Mouse (Mus musculus) midbrain, embryonic 16.5 days (tissue): ENCODE data around the gene Nr5a2. TPM values are rescaled to one million over a fixed set of nuclear protein-coding genes. Genes with fewer than 3 reads are reported as not detected.

Source experiments
- ATAC-seq: fragments of 200-750 bp; cut with Nextera tagmentation; 2 replicates; pipeline ENCODE4 v1.8.0; 2017; ENCODE audit warnings: moderate TSS enrichment
- H3K27ac ChIP-seq: fragments of 300-500 bp; sonication (generic); 2 replicates; pipeline ENCODE4 v1.5.1; 2014; ENCODE audit warnings: mild to moderate bottlenecking, low read length, mixed read lengths
- H3K27me3 ChIP-seq: fragments of 300-500 bp; sonication (generic); 2 replicates; pipeline ENCODE4 v1.6.1; 2014; ENCODE audit warnings: low read depth, low read length, mixed read lengths; ENCODE audit not compliant: control insufficient read depth, insufficient read depth
- H3K36me3 ChIP-seq: fragments of 300-500 bp; sonication (generic); 2 replicates; pipeline ENCODE4 v1.6.1; 2014; ENCODE audit warnings: mild to moderate bottlenecking, low read length, moderate library complexity, mixed read lengths; ENCODE audit not compliant: control insufficient read depth, insufficient read depth
- H3K4me1 ChIP-seq: fragments of 300-500 bp; sonication (generic); 2 replicates; pipeline ENCODE4 v1.6.1; 2014; ENCODE audit warnings: mild to moderate bottlenecking, low read length, mixed read lengths; ENCODE audit not compliant: control insufficient read depth, insufficient read depth
- H3K4me2 ChIP-seq: fragments of 300-500 bp; sonication (generic); 2 replicates; pipeline ENCODE4 v1.6.1; 2014; ENCODE audit warnings: mild to moderate bottlenecking, low read length, mixed read lengths
- H3K4me3 ChIP-seq: fragments of 300-500 bp; sonication (generic); 2 replicates; pipeline ENCODE4 v1.5.1; 2014; ENCODE audit warnings: low read depth, mild to moderate bottlenecking, low read length, moderate library complexity, mixed read lengths
- H3K9ac ChIP-seq: fragments of 300-500 bp; sonication (generic); 2 replicates; pipeline ENCODE4 v1.6.1; 2014; ENCODE audit warnings: low read depth, low read length, mixed read lengths
- H3K9me3 ChIP-seq: fragments of 300-500 bp; sonication (generic); replicated peaks from 2 replicates; pipeline ENCODE4 v1.6.1; 2014; ENCODE audit warnings: mild to moderate bottlenecking, low read length, mixed read lengths; ENCODE audit not compliant: control insufficient read depth, poor library complexity, severe bottlenecking
- WGBS: fragments of 180-500 bp; shearing (Covaris S2); extraction: QIAGEN DNeasy Blood & Tissue Kit; methylation state at CpG from one replicate; pipeline ENCODE4 v1.1.7; 2014; 5-methylcytosine and 5-hydroxymethylcytosine counted together
- polyA plus RNA-seq: library from polyadenylated mRNA; unstranded; fragments of >200 nt; fragmentation: Nextera tagmentation; extraction: Ambion mirVana; gene quantifications from 2 replicates; pipeline ENCODE4 v1.2.1, GENCODE M21; 2015

Gene Nr5a2
- polyA plus RNA-seq, 1 experiment from 2014 or later: 0.68 TPM

GRCm38 (mm10) chr1:136970995-136971394 lies 10.7 kb upstream of the Nr5a2 start:
- ATAC-seq: no peak
- H3K36me3 ChIP-seq: no peaks in the 10 kb centered on the region
- no peaks in the 10 kb centered on the region for H3K4me1 ChIP-seq
- no peaks in the 10 kb centered on the region for H3K27me3 ChIP-seq
- no peak overlapping the region for H3K9ac ChIP-seq
- H3K9me3 ChIP-seq: no peaks in the 10 kb centered on the region
- WGBS: 90% methylated on average over 8 of the region's 8 CpGs
- H3K4me2 ChIP-seq: no peak overlapping the region
- no peak overlapping the region for H3K4me3 ChIP-seq
- no peak overlapping the region for H3K27ac ChIP-seq

GRCm38 (mm10) chr1:136966728-136967386 lies 6.6 kb upstream of the Nr5a2 start:
- H3K27ac ChIP-seq: no peak overlapping the region
- no peaks in the 10 kb centered on the region for H3K36me3 ChIP-seq
- no peak overlapping the region for H3K4me2 ChIP-seq
- WGBS: 83% methylated on average over 12 of the region's 12 CpGs
- ATAC-seq: no peak
- H3K27me3 ChIP-seq: no peaks in the 10 kb centered on the region
- no peak overlapping the region for H3K9ac ChIP-seq
- no peaks in the 10 kb centered on the region for H3K9me3 ChIP-seq
- H3K4me3 ChIP-seq: no peak overlapping the region
- H3K4me1 ChIP-seq: no peaks in the 10 kb centered on the region

DNA sequence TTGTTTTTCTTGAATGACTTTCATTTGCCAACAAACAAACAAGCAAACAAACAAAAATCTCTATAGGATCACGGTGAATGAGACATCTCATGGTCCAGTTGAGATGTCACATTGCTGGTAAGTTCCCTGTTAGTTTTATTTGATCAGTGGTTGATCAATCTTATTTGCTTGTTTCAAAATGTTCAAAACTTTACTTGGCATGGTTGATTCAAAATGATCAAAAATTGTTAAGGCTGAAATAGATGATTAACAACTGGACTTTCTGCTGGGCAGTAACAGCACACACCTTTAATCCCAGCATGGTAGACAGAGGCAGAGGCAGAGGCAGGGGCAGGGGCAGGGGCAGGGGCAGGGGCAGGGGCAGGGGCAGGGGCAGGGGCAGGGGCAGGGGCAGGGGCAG lies 757 bp downstream of the Nr5a2 start:
- no peak for ATAC-seq
- Histone ChIP-seq H3K27me3 (peaks cover 22% of the 10 kb centered on the region), H3K4me3 (no peak overlapping the region), H3K4me1 (peaks cover 5% of the 10 kb centered on the region; the same call in 1 of the 2 replicates), H3K27ac (no peak overlapping the region), H3K9ac (no peak overlapping the region), H3K36me3 (no peaks in the 10 kb centered on the region), H3K9me3 (no peaks in the 10 kb centered on the region), H3K4me2 (no peak overlapping the region)
- 70% methylated on average over 1 of the region's 1 CpGs for WGBS

DNA sequence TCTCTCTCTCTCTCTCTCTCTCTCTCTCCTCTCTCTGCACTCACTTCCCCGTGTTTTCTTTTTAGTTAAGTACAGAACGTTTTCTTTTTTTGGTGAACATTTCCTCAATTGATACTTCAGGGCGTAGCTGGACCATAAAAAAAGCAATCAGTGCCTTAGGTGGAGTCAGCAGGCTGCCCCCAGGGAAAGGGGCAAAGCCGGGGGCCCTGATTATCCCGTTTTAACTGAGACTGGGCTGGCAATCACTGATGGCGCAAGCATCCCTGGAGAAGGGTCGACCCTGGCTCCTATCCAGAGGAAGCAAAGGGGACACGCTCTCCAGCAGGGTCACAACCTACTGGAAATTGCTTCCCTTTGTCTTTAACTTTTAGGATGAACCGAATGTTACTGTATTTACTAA lies 1.6 kb downstream of the Nr5a2 start:
- 6% methylated on average over 9 of the region's 9 CpGs for WGBS
- no peak for ATAC-seq
- Histone ChIP-seq H3K4me3 (no peak overlapping the region), H3K9me3 (no peaks in the 10 kb centered on the region), H3K27me3 (peaks cover 29% of the 10 kb centered on the region), H3K9ac (no peak overlapping the region), H3K4me1 (peaks cover 5% of the 10 kb centered on the region; the same call in 1 of the 2 replicates), H3K36me3 (no peaks in the 10 kb centered on the region), H3K27ac (no peak overlapping the region), H3K4me2 (no peak overlapping the region)

GRCm38 (mm10) chr1:136958185-136958584 lies 2.1 kb downstream of the Nr5a2 start:
- Histone ChIP-seq H3K9ac (no peak overlapping the region), H3K36me3 (no peaks in the 10 kb centered on the region), H3K4me3 (no peak overlapping the region), H3K4me2 (peak overlapping the region; percentile 29; the same call in 1 of the 2 replicates), H3K4me1 (peaks cover 5% of the 10 kb centered on the region; the same call in 1 of the 2 replicates), H3K27ac (no peak overlapping the region), H3K27me3 (peaks cover 29% of the 10 kb centered on the region), H3K9me3 (no peaks in the 10 kb centered on the region)
- WGBS: 3% methylated on average over 8 of the region's 13 CpGs
- peak; percentile 25; the same call in 1 of the 2 replicates for ATAC-seq

GRCm38 (mm10) chr1:136957696-136958095 lies 2.6 kb downstream of the Nr5a2 start:
- Histone ChIP-seq H3K9me3 (no peaks in the 10 kb centered on the region), H3K36me3 (no peaks in the 10 kb centered on the region), H3K9ac (no peak overlapping the region), H3K27ac (no peak overlapping the region), H3K27me3 (peaks cover 33% of the 10 kb centered on the region), H3K4me1 (peaks cover 9% of the 10 kb centered on the region), H3K4me2 (no peak overlapping the region), H3K4me3 (no peak overlapping the region)
- 20% methylated on average over 8 of the region's 8 CpGs for WGBS
- no peak for ATAC-seq

DNA sequence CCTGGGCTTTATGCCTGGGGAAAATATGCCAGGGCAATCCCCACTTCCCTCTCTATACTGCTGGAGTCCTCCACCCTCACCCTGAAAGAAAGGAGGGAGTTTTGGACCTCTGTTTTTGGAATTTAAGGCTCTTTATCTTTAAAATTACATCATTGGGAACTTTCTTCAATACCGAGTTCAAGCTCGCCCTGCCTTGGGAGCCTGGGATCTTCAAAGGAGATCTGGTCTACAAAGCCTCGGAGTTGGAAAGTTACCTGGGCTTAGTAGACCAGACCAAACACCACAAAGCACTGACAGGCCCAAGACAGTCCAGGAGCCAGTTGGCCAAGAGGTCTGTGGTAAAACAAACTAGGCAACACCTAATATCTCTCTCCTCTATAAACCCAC lies 6.1 kb downstream of the Nr5a2 start:
- Histone ChIP-seq H3K4me3 (no peak overlapping the region), H3K4me2 (no peak overlapping the region), H3K4me1 (peaks cover 18% of the 10 kb centered on the region), H3K9ac (no peak overlapping the region), H3K27ac (no peak overlapping the region), H3K36me3 (no peaks in the 10 kb centered on the region), H3K27me3 (peaks cover 59% of the 10 kb centered on the region), H3K9me3 (no peaks in the 10 kb centered on the region)
- 18% methylated on average over 3 of the region's 3 CpGs for WGBS
- no peak for ATAC-seq

DNA sequence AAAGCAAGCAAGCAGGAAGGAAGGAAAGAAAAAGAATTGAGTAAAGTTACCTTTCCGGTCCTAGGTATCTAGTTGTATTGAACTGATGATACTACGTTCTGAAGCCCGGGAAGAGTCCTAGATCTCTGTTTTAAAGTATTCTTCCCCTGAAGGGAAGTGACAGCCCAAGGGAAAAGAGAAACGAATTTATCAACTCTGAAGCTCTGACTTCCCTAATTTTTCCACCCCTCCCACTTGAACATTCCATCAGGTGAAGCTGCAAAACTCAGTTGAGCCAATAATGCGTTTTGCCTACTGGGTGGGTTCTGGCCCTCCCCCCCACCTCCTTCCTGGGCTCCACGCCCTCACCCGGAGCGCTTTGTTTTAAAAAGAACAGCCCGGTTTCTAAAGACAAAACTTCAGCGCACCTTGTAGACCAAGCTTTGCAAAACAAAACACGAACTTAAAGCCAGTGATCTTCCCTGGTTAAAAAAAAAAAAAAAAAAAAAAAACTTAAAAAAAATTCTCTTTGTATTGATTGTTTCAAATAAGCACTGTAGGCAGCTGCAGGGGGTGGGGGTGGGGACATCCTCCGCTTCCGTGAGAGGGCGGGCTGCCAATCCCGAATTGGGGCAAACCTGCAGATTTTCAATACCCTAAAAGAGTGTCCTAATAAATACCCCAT lies 6.7 kb downstream of the Nr5a2 start:
- Histone ChIP-seq H3K4me2 (no peak overlapping the region), H3K27me3 (peaks cover 60% of the 10 kb centered on the region), H3K4me1 (peaks cover 24% of the 10 kb centered on the region), H3K4me3 (no peak overlapping the region), H3K9me3 (no peaks in the 10 kb centered on the region), H3K27ac (no peak overlapping the region), H3K36me3 (no peaks in the 10 kb centered on the region), H3K9ac (no peak overlapping the region)
- WGBS: 2% methylated on average over 15 of the region's 15 CpGs
- no peak for ATAC-seq

- H3K9ac ChIP-seq: no peak overlapping the region; the same call in 1 of the 2 replicates
- peaks cover 23% of the 10 kb centered on the region for H3K4me1 ChIP-seq
- H3K36me3 ChIP-seq: no peaks in the 10 kb centered on the region
- H3K4me2 ChIP-seq: peak overlapping the region; percentile 54
- peak overlapping the region; percentile 28 for H3K4me3 ChIP-seq
- under 1% methylated on average over 39 of the region's 39 CpGs for WGBS
- ATAC-seq: no peak
- no peak overlapping the region for H3K27ac ChIP-seq
- peaks cover 57% of the 10 kb centered on the region for H3K27me3 ChIP-seq
- H3K9me3 ChIP-seq: no peaks in the 10 kb centered on the region
Observed at GRCm38 (mm10) chr1:136952609-136953311, 7.5 kb downstream of the Nr5a2 start.
